In genomic region chr1:186909518-186910105, GRCm38 (mm10) we compare ENCODE assay signal across 30 mouse cellular contexts. TPM values are rescaled to one million over a fixed set of nuclear protein-coding genes. Genes with fewer than 3 reads are reported as not detected.
DNase-seq lines count a peak whose midpoint lies in the region; ATAC-seq and TF ChIP-seq lines count a peak whose summit lies in the region.
"Had no signal": no experiment of that assay in that cellular context is flagged by ENCODE, and none has a peak within 500 bp of the region (broad histone marks: within the 10 kb centered on the region; RNA-seq: fewer than 3 reads in every experiment).

No protein-coding gene starts in this region.

- no peak overlapping the region for H3K9ac ChIP-seq in forebrain, embryonic 14.5 days (ENCODE audit: low read length)
- H3K9ac ChIP-seq in forebrain, embryonic 12.5 days = no peak overlapping the region
- H3K9ac ChIP-seq in forebrain, postnatal 0 days = no peak overlapping the region
- H3K9ac ChIP-seq: embryonic facial prominence, embryonic 12.5 days; liver, embryonic 12.5 days; liver, postnatal 0 days had no signal

- TF ChIP-seq CTCF in forebrain, postnatal 0 days (IDR thresholded peaks at IDR 0.05; ENCODE audit: low read depth) = no peak

- H3K4me1 ChIP-seq in forebrain, embryonic 14.5 days (ENCODE audit: control insufficient read depth, insufficient read depth, low read length) = peaks cover 4% of the 10 kb centered on the region; the same call in 1 of the 2 replicates
- peaks cover 7% of the 10 kb centered on the region; the same call in 1 of the 2 replicates for H3K4me1 ChIP-seq in forebrain, embryonic 12.5 days
- no peaks in the 10 kb centered on the region for H3K4me1 ChIP-seq in forebrain, postnatal 0 days (ENCODE audit: insufficient read depth)
- H3K4me1 ChIP-seq: embryonic facial prominence, embryonic 12.5 days; hindbrain, embryonic 10.5 days; liver, embryonic 12.5 days had no signal

- no peak overlapping the region for H3K4me3 ChIP-seq in forebrain, embryonic 14.5 days (ENCODE audit: low read depth, low read length)
- no peak overlapping the region for H3K4me3 ChIP-seq in forebrain, embryonic 12.5 days (replicated peaks)
- no peak overlapping the region for H3K4me3 ChIP-seq in forebrain, postnatal 0 days (ENCODE audit: low read depth, low read length)
- H3K4me3 ChIP-seq: embryonic facial prominence, embryonic 12.5 days; hindbrain, embryonic 10.5 days; liver, embryonic 12.5 days had no signal

- ATAC-seq in forebrain, embryonic 14.5 days = peak; percentile 79
- ATAC-seq in forebrain, embryonic 12.5 days (ENCODE audit: low FRiP score) = no peak
- peak; percentile 34; the same call in 1 of the 2 replicates for ATAC-seq in forebrain, postnatal 0 days
- ATAC-seq in activated CD4-positive, CD25-positive, alpha-beta regulatory T cell, adult 4 months = no peak
- ATAC-seq: hindbrain, embryonic 16.5 days; liver, embryonic 12.5 days; liver, postnatal 0 days; lung, postnatal 0 days; Patski had no signal

- no peak overlapping the region for H3K27ac ChIP-seq in forebrain, embryonic 14.5 days (ENCODE audit: low read depth, low read length)
- H3K27ac ChIP-seq in forebrain, embryonic 12.5 days = no peak overlapping the region
- no peak overlapping the region for H3K27ac ChIP-seq in forebrain, postnatal 0 days (ENCODE audit: low read depth, low read length)
- H3K27ac ChIP-seq: embryonic facial prominence, embryonic 12.5 days; hindbrain, embryonic 10.5 days; kidney, postnatal 0 days; liver, embryonic 12.5 days; macrophage had no signal

- no peaks in the 10 kb centered on the region for H3K27me3 ChIP-seq in forebrain, embryonic 14.5 days (replicated peaks; ENCODE audit: control insufficient read depth, insufficient read depth, low read length)
- H3K27me3 ChIP-seq in forebrain, embryonic 12.5 days = peaks cover 4% of the 10 kb centered on the region; the same call in 1 of the 2 replicates
- 0 out of 2 replicates have a peak, but pooled peaks cover 3% of the 10 kb centered on the region for H3K27me3 ChIP-seq in forebrain, postnatal 0 days (ENCODE audit: insufficient read depth, low read length)
- H3K27me3 ChIP-seq: embryonic facial prominence, embryonic 12.5 days; liver, embryonic 12.5 days; Patski had no signal

- WGBS in forebrain, embryonic 14.5 days = 67% methylated on average over 9 of the region's 9 CpGs
- 79% methylated on average over 9 of the region's 9 CpGs for WGBS in forebrain, embryonic 12.5 days
- WGBS in forebrain, postnatal 0 days = 46% methylated on average over 9 of the region's 9 CpGs

- DNase-seq in forebrain, embryonic 14.5 days (ENCODE audit: low spot score) = peak; percentile 74
- DNase-seq in brain, adult 2 months (ENCODE audit: low read depth, low spot score) = peak; percentile 16
- DNase-seq in forebrain, postnatal 0 days = peak; percentile 22
- DNase-seq in layer of hippocampus, postnatal 10 days (ENCODE audit: low spot score in 2 of 2) = peak; percentile 7 to 16
- DNase-seq in adipocyte (ENCODE audit: low spot score) = no peak
- DNase-seq: adrenal gland, postnatal 25 days; cerebellum, adult 2 months; heart, postnatal 14 days; kidney, adult 18-20 months; left cerebral cortex, postnatal 4 days; liver, postnatal 0 days; midbrain, embryonic 14.5 days had no signal

- no peaks in the 10 kb centered on the region for H3K9me3 ChIP-seq in forebrain, embryonic 14.5 days (replicated peaks; ENCODE audit: control insufficient read depth, low read length)
- H3K9me3 ChIP-seq in forebrain, embryonic 12.5 days = no peaks in the 10 kb centered on the region
- H3K9me3 ChIP-seq in forebrain, postnatal 0 days (ENCODE audit: low read length) = no peaks in the 10 kb centered on the region
- H3K9me3 ChIP-seq: embryonic facial prominence, embryonic 12.5 days; hindbrain, embryonic 10.5 days; liver, embryonic 12.5 days had no signal

- H3K36me3 ChIP-seq in forebrain, embryonic 14.5 days (ENCODE audit: control insufficient read depth, insufficient read depth, low read length) = no peaks in the 10 kb centered on the region
- H3K36me3 ChIP-seq in forebrain, embryonic 12.5 days (replicated peaks) = no peaks in the 10 kb centered on the region
- H3K36me3 ChIP-seq in forebrain, postnatal 0 days (ENCODE audit: insufficient read depth) = no peaks in the 10 kb centered on the region
- H3K36me3 ChIP-seq: embryonic facial prominence, embryonic 12.5 days; hindbrain, embryonic 10.5 days; liver, embryonic 12.5 days had no signal

- no peak overlapping the region for H3K4me2 ChIP-seq in forebrain, embryonic 14.5 days (ENCODE audit: low read length)
- H3K4me2 ChIP-seq in forebrain, embryonic 12.5 days = no peak overlapping the region
- no peak overlapping the region for H3K4me2 ChIP-seq in forebrain, postnatal 0 days (ENCODE audit: low read depth)
- H3K4me2 ChIP-seq: embryonic facial prominence, embryonic 12.5 days; liver, embryonic 12.5 days had no signal

RNA-seq across cellular contexts. Expression of gene D1Pas1, which starts 57.6 kb away (rescaled TPM):
- 0.05 and 0.11 TPM in 2 replicates for polyA plus RNA-seq in forebrain, embryonic 14.5 days (2014; fragmentation: Nextera tagmentation; extraction: Ambion mirVana)
- 0.08 TPM in 1 of 2 replicates, not detected in the other for polyA plus RNA-seq in forebrain, embryonic 12.5 days (2016; fragmentation: Nextera tagmentation; extraction: Ambion mirVana)
- total RNA-seq in forebrain, postnatal 0 days (2014; rRNA removed) = not detected in 2 replicates
- polyA plus RNA-seq in forebrain, postnatal 0 days (2015; fragmentation: Nextera tagmentation; extraction: Ambion mirVana) = 0.12 TPM in 1 of 2 replicates, not detected in the other
- under 1 TPM; 0.13 to 0.14 TPM for total RNA-seq in layer of hippocampus, postnatal 10 days (2021)
- polyA plus RNA-seq in activated CD4-positive, CD25-positive, alpha-beta regulatory T cell, adult 4 months (2017; shearing (Covaris generic)) = not detected
- total RNA-seq: adrenal gland, adult 18-20 months; adrenal gland, postnatal 25 days; gastrocnemius, adult 8-10 months; granulocyte monocyte progenitor cell, adult 5-6 weeks; layer of hippocampus, postnatal 25 days; megakaryocyte-erythroid progenitor cell, adult 5-6 weeks; MEL had no signal
- polyA plus RNA-seq: embryonic facial prominence, embryonic 12.5 days; kidney, postnatal 0 days; liver, embryonic 12.5 days; liver, postnatal 0 days; lung, postnatal 0 days; macrophage; Patski; stomach, embryonic 14.5 days; thymus, postnatal 0 days had no signal

Comparison
In these comparisons a context has a peak if more than half of its experiments do, and no peak if none do; other contexts are left out.
1. ATAC-seq: peak in forebrain, embryonic 14.5 days (single experiment) and forebrain, postnatal 0 days (single experiment); none in forebrain, embryonic 12.5 days (single experiment) and activated CD4-positive, CD25-positive, alpha-beta regulatory T cell, adult 4 months (single experiment).